Mouse (Mus musculus): Measurements from ENCODE around the gene Elfn1.

Gene Elfn1

DNA sequence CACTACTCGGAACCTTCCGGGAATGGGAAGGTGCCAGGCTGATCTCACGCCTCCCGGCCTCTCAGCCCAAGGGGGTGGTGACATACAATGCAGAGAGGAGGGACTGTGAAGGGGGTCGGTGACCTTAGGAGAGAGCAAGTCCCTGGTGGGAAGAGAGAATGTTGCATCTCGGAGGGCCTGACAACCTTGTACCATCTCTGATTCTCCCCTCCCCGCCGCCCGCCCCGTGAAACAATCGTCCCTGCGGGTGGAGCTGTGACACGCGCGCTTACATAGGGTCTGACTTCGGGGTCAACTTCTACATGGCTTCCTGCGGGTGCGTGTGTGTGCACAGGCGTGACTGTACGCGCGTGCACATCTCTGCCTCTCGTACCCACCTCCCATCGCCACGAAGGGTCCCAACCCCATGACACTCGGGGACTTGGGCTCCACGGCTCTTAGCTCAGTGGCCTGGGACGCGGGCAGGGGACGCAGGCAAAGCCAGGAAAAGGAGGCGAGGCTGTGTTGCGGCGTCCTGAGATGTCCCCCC lies at the start of gene Elfn1:
Gene Elfn1 (plus strand): TSS at position 230 of the 529 bp plus-strand sequence.
- no peak for DNase-seq (ENCODE audit: low spot score)

DNA sequence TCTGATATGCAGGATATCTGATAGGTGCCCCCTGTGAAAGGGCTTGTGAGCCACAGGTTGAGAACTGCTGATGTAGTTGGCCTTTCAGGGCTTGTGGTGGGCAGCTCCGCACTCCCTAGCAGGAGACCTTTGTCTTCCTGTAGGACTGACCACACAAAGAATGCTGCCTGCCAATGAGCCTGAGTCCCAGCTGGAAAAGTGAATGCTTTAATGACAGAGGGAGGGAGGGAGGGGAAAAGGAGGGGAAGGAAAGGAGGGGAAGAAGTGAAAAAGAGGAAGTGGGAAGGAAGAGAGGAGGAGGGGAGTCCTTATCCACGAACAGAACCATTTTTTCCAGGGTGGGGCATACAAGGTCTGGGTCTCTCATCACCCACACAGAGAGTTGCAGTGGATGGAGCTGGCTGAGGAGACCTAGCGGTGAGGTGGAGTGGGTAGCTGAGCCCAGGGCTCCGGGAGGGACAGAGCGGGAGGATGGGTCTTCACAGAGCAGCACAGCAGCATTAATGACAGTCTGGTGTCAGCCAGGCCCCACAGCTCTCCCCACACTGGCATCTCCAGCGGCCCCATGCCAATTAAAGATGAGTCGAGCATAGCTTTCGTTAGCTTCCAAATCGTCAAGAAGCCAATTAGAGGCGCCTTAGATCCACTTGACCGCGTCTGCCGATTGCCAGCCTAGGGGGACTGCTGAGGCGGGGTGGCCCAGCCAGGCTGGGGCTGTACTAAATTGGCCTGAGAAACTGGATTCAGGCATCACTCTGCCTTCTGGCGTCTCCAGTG lies 47.2 kb upstream of the Elfn1 start:
- no peak for DNase-seq (ENCODE audit: low spot score)

DNA sequence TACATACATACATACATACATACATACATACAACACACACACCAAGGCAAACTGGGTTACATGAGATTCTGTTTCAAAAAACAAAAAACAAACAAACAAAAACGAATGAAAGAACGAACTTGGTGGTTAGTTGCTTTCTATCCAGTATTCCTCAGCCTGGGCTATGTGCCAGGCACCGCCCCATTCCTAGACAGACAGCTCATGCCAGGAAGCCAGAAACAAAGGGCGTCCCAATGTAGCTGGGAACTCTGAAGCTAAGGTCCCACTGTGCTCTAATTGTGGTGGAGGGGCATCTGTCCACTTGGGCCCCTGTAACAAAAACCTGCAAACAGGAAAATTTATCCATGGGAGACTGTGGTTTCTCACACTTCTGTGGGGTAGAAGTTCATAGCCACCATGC lies 45.0 kb upstream of the Elfn1 start:
- no peak for DNase-seq (ENCODE audit: low spot score)

DNA sequence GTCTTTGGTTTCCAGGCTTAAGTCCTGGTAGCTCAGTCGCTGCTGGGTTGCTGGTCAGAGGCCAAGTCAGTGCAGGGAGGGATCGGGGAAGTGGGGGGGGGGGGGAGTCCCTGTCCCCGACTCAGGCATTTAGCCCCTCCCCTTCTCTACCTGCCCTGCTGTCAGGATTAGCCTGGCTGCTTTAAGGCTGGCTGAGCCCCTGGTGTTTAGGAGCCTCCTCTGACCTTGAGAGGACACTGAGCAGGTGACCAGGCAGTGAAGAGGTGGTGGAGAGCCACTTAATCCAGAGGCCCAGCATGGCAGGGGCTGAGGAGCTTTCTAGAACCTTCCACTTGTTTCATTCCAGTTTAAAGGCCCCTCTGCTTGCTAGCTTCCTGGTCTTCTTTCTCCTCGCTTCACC lies 36.9 kb upstream of the Elfn1 start:
- DNase-seq (ENCODE audit: low spot score), result no peak

DNA sequence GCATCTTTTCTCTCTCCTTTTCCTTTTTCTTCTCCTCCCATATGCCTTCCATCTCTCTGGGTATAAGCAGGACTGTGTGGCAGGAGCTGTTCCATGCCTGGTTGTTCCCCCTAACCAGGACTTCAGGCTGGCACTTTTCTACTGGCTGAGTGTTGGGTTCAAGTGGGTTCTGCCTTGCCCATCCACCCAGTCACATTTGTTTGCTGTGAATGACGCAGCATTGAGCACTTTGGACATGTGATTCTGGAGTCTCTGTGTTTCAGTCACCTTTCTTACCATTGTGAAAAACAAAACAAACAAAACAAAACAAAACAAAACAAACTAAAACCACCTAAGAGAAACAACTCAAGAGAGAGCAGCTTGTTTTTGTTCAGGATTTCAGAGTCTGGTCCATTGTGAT lies 36.2 kb upstream of the Elfn1 start:
- DNase-seq (ENCODE audit: low spot score), result no peak

DNA sequence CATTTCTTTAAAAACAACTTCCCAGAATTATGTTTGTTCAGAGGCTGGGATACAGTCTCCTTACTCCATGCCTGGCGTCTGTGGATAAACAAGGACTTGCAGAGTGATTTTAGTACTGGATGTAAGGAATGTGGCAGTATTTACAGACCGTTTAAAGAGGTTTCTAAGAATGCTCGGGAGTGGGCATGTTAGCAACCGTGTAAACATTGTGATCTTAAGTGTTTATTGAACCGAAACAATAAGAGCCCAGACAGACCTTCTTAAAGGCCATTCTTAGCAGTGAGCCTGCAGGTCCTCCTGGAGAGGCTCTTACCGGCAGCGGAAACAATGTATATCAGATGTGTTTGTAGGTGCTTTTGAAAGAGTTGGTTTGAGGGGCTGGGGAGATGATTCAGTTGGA lies 30.2 kb upstream of the Elfn1 start:
- no peak for DNase-seq (ENCODE audit: low spot score)

DNA sequence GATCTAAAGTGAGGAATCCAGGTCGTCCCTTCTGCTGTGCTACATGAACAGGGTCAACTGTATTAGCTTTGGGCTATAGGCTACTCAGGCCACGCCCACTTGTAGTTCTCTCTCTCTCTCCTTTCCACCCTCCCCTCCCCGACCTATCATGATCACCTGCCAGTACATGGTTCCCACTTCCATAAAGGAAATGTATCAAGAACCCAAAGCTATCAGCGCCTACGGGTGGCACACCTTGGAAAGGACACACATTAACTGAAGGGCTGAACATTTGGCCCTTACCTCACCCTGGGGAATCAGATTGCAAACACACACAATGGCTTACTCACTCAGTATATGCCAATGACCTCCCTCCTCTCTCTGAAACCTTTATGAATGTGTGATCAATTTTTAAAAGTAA lies 28.0 kb upstream of the Elfn1 start:
- DNase-seq (ENCODE audit: low spot score), result no peak

DNA sequence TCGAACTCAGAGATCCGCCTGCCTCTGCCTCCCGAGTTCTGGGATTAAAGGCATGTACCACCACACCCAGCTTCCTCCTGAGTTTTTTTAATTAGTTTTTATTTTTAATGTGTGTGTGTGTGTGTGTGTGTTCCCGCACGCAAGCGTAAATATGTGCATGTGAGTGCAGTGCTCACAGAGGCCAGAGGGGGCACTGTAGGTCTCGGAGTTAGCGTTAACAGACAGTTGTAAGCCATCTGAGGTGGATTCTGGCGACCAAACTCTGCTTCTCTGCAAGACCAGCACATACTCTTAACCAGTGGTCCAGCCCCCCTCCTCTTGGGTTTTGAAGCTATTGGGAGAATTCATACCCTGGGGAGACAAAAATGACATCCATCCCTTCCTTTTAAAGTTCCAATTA lies 26.6 kb upstream of the Elfn1 start:
- no peak for DNase-seq (ENCODE audit: low spot score)

DNA sequence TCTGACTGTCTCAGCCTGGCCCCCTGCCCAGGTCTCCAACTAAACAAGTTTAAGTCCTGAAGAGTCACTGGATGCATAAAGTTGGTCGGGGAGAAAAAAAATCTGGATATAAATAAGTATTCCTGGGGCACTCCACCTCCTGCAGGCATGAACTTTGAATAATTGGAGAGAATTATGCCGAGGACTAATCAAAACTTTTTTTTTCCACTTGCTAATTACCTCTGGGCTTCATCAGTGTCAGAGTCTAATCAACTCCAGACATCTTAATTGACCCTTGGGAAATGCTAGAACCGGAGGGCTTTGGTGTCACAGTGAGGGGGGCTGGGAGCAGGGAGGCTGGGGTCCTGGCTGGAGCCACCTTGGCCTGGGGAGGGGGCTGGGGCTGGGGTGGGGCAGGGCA lies 19.1 kb upstream of the Elfn1 start:
- DNase-seq (ENCODE audit: low spot score), result no peak

DNA sequence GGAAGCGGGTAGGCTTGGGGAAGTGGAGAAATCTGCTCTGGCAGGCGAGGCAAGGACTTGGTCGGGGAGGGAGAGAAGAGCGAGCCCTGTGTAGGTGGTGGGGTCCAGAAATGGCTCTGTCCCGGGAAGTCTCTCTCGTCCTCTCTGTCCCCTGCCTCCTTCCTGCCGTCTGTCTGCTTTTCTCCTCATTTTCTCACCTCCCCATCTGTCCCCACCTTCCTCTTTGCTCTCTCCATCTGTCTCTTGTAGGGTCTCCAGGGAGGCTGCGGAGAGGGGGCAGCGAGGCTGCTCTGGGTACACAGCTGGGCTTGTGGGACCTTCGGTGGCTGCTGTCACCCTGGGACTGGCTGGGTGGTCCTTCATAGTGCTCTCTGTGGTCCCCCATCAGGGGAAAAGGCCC lies 18.4 kb upstream of the Elfn1 start:
- no peak for DNase-seq (ENCODE audit: low spot score)

DNA sequence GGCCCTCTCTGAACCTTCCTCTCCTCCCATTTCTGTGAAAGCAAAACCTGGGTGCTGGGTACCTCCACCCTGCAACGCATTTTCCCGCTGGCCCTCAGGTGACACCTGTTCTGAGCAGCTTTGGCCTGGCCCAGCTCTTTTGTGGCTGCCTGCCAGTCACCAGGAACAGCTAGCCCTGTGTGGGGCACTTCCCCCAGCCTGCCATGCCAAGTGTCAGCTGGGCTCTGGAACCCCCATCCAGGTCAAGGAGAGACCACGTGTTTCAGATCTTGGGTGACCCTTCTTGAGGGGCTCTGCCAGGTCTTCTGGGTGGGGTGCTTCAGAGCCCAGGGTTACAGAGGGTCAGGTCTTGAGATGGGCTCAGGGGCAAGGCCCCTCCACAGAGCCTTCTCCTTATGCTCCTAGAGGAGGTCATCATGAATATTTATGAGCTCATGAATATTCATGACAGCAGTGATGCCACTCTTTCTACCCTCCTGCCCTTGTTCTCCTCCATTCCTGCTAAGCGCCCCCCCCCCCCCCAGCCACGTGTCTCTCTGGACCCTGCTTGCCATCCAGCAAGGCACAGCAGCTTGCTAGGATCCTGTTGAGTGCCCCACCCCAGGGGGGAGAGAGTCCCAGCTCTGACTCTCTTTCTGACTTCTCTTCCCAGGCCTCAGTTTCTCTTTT lies 15.3 kb upstream of the Elfn1 start:
- no peak for DNase-seq (ENCODE audit: low spot score)

DNA sequence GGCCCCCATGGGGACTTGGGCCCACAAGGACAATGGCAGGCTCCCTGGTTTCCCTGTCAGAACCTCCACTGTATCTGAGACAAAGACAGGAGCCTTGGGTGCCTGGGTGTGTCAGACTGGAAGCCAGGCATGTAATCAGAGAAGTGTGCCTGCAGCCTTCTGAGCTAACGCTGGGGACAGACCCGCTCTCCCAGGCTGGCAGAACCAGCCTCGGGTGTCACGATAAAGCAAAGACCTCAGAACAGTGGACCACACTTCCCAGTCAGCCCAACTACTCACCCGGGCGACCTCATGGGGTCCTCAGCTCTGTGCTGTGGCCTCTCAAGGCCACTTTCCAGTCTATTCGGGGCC lies 14.8 kb upstream of the Elfn1 start:
- DNase-seq (ENCODE audit: low spot score), result no peak

DNA sequence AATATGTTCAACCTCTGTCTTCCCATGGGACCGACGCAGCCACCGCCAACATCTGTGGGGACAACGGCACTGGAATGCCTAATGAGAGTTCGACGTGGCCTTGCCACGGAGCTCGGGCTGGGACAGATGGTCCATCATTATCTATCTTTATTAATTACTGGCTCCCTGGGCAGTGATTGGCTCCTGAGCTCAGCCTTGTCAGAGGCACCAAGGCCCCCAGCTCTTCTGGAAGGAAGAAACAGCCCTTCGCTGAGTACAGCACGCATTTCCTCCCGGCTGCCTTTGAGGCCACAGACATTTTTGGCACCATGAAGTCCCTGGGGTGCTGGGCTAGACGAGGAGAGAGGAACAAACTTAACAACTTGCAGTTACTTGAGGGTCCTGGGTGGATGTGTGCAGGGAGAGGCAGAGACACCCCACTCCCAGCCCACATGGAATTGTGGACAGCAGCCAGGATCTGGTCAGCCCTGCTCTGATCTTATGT lies 13.7 kb upstream of the Elfn1 start:
- no peak for DNase-seq (ENCODE audit: low spot score)

DNA sequence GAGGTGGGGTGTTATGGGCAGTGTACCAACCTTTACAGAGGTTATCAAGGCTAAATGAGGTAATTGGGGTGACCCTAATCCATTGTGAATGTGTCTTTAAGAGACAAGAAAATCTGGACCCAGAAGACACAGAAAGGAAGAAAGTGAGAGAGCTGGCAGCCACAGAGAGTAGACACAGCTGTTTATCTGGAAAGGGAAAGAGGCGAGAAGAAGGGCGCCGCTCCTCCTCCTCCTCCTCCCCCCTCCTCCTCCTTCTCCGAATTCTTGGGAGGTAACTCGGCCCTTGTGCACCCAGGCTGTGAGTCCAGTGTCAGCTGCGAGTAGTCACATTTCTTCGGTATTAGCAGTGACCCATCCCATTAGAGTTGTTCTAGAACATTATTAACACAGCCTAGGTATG lies 8.7 kb upstream of the Elfn1 start:
- no peak for DNase-seq (ENCODE audit: low spot score)

DNA sequence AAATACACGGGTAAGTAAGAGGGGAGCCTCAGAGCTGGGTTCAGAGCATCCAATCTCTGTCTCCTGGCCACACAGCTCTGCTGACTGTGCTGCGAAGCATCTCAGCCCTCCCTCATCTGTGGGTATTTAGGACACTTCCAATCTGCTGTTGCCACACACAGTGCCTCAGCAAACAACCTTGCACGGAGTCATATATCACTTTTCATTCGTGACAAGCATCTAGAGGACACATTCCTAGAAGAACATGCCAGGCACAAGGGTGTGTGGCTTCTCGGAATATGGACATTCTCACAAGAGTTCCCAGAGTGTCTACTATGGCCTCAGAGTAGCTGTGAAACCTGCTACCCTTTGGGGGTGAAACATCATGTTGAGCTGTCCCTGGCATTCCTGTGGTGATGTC lies 2.6 kb upstream of the Elfn1 start:
- DNase-seq (ENCODE audit: low spot score), result no peak

DNA sequence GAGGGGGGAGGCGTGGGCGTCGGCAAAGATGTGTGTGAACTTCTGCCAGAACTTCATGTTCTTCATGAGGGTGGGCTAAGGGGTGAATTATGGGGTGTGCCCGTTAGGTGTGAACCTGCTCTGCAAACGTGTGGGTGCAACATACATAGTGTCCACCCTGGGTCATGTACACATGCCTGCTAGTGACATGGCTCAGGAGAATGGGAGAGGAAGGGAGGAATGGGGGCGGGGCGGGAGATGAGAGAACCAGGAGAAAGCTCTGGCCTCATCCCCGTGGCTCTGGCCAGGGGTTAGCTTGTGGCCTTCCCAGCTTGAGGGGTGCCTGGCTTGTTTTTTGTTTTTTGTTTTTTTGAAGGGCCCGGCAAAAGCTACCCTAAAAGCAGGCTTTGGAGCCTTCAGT lies 1.2 kb upstream of the Elfn1 start:
- no peak for DNase-seq (ENCODE audit: low spot score)

DNA sequence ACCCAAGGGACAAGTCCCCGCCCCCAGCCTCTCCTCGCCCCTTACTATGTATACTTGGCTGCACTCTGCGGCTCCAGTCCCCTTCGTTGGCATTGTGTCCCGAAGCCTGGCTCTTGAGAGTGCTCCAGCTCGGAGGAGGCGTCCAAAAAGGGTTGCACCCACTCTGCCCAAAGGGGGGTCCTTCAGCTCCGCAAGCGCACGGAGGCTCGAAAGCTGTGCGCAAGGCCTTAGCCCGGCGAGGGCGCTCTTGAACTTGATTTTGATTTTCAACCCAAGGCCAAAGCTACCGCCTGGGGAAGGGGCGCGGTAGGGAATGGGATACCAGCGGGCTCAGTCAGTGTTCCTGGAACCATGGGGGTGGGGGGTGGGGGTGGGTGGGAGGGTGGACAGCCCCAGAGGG lies 502 bp upstream of the Elfn1 start:
- no peak for DNase-seq (ENCODE audit: low spot score)

DNA sequence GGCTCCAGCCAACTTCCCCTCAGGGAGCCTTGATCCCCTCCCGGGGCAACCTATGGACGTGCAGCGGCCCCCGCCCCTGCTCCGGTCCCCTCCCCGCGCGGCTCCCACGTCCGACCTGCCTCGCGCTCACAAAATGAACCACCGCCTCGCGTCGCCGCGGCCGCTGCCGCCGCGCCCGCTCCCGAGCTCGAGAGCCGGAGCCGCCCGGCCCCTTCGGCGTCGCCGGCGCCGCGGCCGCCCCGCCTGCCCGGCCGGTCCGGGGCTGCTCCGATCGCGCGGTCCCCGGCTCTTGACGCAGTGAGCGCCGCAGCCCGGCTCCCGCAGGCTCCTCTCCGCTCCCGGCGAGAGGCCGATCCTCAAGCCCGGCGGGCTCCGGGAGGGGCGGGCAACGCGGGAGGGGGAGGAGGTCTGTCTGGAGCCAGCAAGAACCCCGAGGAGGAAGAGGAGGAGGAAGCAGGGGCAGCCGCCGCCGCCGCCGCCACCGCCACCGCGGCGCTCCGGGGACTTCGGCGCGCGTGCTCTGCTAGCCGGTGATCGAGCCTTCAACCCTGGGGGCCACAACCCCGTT lies 584 bp downstream of the Elfn1 start:
- peak; percentile 33 for DNase-seq (ENCODE audit: low spot score)

DNA sequence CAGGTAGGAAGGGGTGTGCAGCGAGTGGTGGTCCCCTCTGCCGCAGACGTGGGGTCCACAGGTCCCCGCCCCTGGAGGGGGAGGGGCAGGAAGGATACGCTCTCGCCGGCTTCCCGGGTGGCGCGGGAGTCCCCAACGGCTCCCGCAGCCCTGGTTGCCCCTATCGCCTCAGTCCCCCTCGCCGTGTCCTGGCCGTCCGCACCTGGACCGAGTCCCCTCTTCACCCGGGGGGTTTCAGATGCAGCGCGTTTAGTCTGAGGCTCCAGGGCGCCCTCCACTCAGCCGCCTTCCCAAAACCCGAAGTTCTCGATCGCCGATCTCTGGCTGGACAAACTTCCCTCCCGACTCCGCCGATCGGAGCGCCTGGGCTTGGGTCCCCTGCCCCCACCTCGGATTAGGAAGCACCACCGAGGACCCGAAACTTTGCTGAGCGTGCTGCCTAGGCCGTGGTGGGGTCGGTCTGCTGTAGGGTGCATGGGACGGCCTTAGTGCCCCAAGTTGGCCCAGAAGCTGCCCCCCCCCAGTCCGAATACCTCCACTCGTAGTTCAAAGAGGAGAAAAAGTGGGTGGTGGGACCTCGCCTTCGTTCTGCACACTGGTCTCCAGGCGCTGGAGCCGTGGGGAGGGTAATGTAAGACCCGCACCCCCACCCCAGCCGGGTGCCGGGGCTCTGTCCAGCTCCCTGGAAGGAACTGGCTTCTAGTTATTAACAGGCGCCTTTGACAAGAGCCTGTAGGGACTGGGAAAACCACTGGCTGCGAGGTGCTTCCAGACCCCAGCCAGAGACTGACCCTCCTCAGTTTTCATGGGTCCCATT lies 1.3 kb downstream of the Elfn1 start:
- no peak for DNase-seq (ENCODE audit: low spot score)

DNA sequence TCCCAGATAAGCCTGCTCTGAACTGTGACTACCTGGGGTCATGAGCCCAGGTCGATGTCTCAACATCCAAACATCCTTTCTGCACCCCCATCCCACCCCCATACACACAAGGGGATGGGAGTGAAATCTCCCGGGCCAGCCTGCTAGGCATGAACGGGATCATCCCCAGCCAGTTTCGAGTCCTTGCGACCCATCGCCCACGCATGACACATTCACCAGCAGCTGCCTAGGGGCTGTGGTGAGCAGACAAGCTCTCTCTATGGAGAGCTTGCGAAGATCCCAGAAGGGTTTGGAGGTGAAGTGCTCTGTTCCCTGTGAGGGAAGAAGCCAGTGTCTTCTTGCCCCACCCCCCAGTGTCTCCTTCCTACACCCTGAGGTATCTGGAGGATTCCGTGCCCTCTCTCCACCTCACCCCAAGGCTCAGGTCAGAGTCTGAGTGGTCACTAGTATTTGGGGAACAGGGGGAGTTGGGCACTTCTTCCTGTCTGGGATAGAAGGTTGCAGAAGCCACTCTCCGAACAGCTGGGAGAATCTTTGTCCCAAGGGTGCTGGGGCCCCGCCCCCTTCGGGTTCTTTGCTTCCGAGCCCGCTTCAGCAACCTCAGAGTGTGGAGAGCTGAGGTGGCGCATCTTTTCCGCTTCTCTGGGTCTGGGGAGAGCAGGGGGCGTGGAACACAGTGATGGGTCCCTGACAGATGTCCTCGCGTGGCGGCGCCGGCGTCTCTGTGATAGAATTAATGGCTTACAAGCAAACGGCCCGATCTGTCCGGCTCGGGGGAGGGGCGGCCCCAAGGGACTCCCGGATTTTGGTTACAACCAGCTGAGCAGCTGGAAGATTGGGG lies 2.2 kb downstream of the Elfn1 start:
- DNase-seq (ENCODE audit: low spot score), result no peak

DNA sequence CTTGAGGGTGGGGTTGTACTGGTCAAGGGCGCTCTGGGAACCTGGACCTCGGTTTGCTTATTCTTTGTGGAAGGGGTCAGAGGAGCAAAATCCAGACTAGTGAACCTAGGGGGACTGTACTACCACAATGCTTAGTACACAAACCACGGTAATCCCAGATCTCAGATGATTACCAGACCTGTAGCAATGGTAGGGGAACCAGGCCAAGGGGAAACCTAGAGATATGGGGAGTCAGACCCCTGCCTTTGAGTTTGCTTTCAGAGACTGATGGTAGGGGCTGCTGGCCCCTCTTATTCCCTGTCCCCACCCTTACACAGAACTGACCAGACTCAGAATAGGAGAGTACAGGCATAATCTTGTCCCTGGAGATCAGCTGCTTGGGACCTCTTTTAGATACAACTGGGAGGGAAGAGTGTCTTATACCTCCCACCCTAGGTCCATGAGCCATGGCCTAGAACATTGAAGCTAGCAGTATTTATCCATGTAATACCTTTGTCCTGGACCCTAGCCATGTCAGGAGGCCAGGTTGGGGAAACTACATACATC lies 3.1 kb downstream of the Elfn1 start:
- no peak for DNase-seq (ENCODE audit: low spot score)

Data from yolk sac, embryonic 10.5 days (tissue).